Mouse (Mus musculus): ENCODE measurements around the gene Nrtn. TPM values are rescaled to one million over a fixed set of nuclear protein-coding genes. Genes with fewer than 3 reads are reported as not detected.

Nrtn gene
- polyA plus RNA-seq, 1 experiment from 2014 or later: 32.4 TPM

- H3K9ac ChIP-seq (ENCODE audit: low read length): no peak overlapping the region
- ATAC-seq (ENCODE audit: low FRiP score, low TSS enrichment): no peak
- WGBS: 61% methylated on average over 2 of the region's 2 CpGs
- H3K9me3 ChIP-seq (ENCODE audit: control insufficient read depth, low read length): no peaks in the 10 kb centered on the region
- peaks cover 3% of the 10 kb centered on the region; the same call in 1 of the 2 replicates for H3K4me1 ChIP-seq (replicated peaks; ENCODE audit: control insufficient read depth, insufficient read depth)
- no peaks in the 10 kb centered on the region for H3K36me3 ChIP-seq (ENCODE audit: control insufficient read depth, insufficient read depth, low read length)
- H3K4me3 ChIP-seq (ENCODE audit: low read depth, low read length): no peak overlapping the region
- TF ChIP-seq CTCF (IDR thresholded peaks at IDR 0.05; ENCODE audit: low read depth) (no peak), EP300 (optimal IDR thresholded peaks at IDR 0.05) (no peak)
- no peak overlapping the region for H3K4me2 ChIP-seq (replicated peaks; ENCODE audit: low read depth)
- no peak overlapping the region for H3K27ac ChIP-seq (replicated peaks)
- DNase-seq (ENCODE audit: low spot score): no peak
- H3K27me3 ChIP-seq (ENCODE audit: control insufficient read depth, insufficient read depth, low read length): no peaks in the 10 kb centered on the region
Measured at GRCm38 (mm10) chr17:56729656-56730055, 27.7 kb downstream of the Nrtn start.

- 39% methylated on average over 6 of the region's 6 CpGs for WGBS
- no peak for TF ChIP-seq EP300 (optimal IDR thresholded peaks at IDR 0.05)
- TF ChIP-seq CTCF (IDR thresholded peaks at IDR 0.05; ENCODE audit: low read depth): no peak
Measured at GRCm38 (mm10) chr17:56729151-56729550, 28.2 kb downstream of the Nrtn start.

DNA sequence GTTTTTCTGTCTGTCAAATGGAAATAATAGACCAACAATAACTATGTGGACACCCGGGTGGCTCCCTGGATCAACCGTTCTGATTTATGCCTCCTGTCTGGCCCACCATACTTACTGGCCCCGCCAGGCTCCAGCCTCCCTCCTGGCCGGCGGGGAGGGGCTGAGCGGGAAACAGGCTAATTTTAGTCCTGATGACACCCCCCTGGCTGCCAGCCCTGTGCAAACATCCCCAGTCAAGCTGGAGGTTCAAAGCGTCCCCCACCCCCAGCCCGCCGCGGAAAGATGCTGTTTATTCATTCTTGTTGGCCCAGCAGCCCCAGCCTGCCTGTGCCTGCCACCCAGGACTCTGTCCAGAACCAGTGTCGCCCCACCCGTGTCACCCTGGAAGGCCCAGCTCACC, 29.2 kb downstream of the Nrtn start:
- Histone ChIP-seq H3K27me3 (ENCODE audit: control insufficient read depth, insufficient read depth, low read length) (no peaks in the 10 kb centered on the region), H3K4me1 (replicated peaks; ENCODE audit: control insufficient read depth, insufficient read depth) (peaks cover 3% of the 10 kb centered on the region; the same call in 1 of the 2 replicates), H3K9ac (ENCODE audit: low read length) (no peak overlapping the region), H3K27ac (replicated peaks) (peak overlapping the region; percentile 65), H3K4me3 (ENCODE audit: low read depth, low read length) (no peak overlapping the region), H3K4me2 (replicated peaks; ENCODE audit: low read depth) (0 out of 2 replicates have a peak overlapping the region, but pooled peaks have one; percentile 3), H3K36me3 (ENCODE audit: control insufficient read depth, insufficient read depth, low read length) (no peaks in the 10 kb centered on the region; the same call in 1 of the 2 replicates), H3K9me3 (ENCODE audit: control insufficient read depth, low read length) (no peaks in the 10 kb centered on the region)
- TF ChIP-seq CTCF (IDR thresholded peaks at IDR 0.05; ENCODE audit: low read depth): 0 out of 2 replicates have a peak, but pooled peaks have one; percentile 23
- no peak for TF ChIP-seq EP300 (optimal IDR thresholded peaks at IDR 0.05)
- DNase-seq (ENCODE audit: low spot score) (peak; percentile 48), ATAC-seq (ENCODE audit: low FRiP score, low TSS enrichment) (peak; percentile 45; the same call in 1 of the 2 replicates)
- WGBS: 7% methylated on average over 12 of the region's 12 CpGs

More at GRCm38 (mm10) chr17:56729151-56729550, 28.2 kb downstream of the Nrtn start:
- H3K4me3 ChIP-seq (ENCODE audit: low read depth, low read length): no peak overlapping the region
- DNase-seq (ENCODE audit: low spot score) (no peak), ATAC-seq (ENCODE audit: low FRiP score, low TSS enrichment) (no peak)
- no peak overlapping the region for H3K4me2 ChIP-seq (replicated peaks; ENCODE audit: low read depth)
- no peaks in the 10 kb centered on the region for H3K27me3 ChIP-seq (ENCODE audit: control insufficient read depth, insufficient read depth, low read length)
- no peak overlapping the region for H3K9ac ChIP-seq (ENCODE audit: low read length)
- no peak overlapping the region for H3K27ac ChIP-seq (replicated peaks)
- H3K36me3 ChIP-seq (ENCODE audit: control insufficient read depth, insufficient read depth, low read length): no peaks in the 10 kb centered on the region; the same call in 1 of the 2 replicates
- peaks cover 3% of the 10 kb centered on the region; the same call in 1 of the 2 replicates for H3K4me1 ChIP-seq (replicated peaks; ENCODE audit: control insufficient read depth, insufficient read depth)
- H3K9me3 ChIP-seq (ENCODE audit: control insufficient read depth, low read length): no peaks in the 10 kb centered on the region

DNA sequence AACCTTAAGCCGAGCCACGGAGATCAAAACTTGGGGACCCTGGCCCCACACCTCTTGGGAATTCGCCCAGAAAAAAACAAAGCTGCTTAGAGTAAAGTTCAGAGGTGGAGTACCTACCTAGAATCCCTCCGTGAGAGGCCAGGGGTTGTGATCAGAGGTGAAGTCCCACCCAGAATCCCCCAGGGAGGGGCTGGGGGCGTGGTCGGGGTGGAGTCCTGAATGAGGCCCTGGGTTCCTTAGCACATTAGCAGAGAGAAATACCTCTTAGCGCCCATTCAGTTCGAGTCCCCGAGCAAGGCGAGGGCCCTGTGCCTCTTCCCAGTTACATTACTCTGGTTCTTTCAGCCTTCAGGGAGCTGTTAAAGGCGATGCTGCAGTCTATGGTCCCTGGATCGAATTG, 29.7 kb downstream of the Nrtn start:
- TF ChIP-seq CTCF (IDR thresholded peaks at IDR 0.05; ENCODE audit: low read depth) (no peak), EP300 (optimal IDR thresholded peaks at IDR 0.05) (no peak)
- Histone ChIP-seq H3K36me3 (ENCODE audit: control insufficient read depth, insufficient read depth, low read length) (no peaks in the 10 kb centered on the region; the same call in 1 of the 2 replicates), H3K4me3 (ENCODE audit: low read depth, low read length) (no peak overlapping the region), H3K27me3 (ENCODE audit: control insufficient read depth, insufficient read depth, low read length) (no peaks in the 10 kb centered on the region), H3K4me2 (replicated peaks; ENCODE audit: low read depth) (0 out of 2 replicates have a peak overlapping the region, but pooled peaks have one; percentile 3), H3K9me3 (ENCODE audit: control insufficient read depth, low read length) (no peaks in the 10 kb centered on the region), H3K9ac (ENCODE audit: low read length) (peak overlapping the region; percentile 18; the same call in 1 of the 2 replicates), H3K4me1 (replicated peaks; ENCODE audit: control insufficient read depth, insufficient read depth) (peaks cover 3% of the 10 kb centered on the region; the same call in 1 of the 2 replicates), H3K27ac (replicated peaks) (peak overlapping the region; percentile 65)
- ATAC-seq (ENCODE audit: low FRiP score, low TSS enrichment) (no peak), DNase-seq (ENCODE audit: low spot score) (no peak)
- 11% methylated on average over 12 of the region's 12 CpGs for WGBS

DNA sequence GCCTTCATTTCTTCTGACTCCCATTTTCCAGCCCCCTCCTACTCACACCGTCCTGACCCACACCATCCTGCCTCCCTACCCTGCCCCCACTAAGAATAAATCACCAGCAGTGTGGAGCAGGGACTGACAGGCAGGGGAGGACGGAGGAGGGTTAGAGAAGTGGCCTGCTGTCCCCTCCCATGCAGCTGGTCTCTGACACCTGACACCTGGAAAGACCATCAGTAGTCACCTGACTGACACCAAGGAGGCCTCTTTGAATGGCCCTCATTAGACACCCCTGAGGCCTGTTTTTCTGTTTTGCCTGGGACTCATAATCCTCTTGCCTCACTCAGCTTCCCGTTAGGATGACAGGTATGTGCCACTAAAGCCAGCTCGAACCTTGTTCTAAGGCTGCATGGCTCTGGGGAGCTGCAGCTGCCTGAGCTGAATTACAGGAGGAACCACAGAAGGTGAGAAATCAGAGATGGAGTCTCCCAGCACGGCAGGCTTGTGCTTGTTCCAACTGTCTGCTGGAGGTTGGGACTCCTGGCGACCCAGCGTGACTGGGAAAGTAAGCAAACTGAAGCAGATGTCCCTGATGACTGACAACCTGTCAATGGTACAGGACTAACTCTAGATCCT, 30.2 kb downstream of the Nrtn start:
- H3K9ac ChIP-seq (ENCODE audit: low read length): no peak overlapping the region
- ATAC-seq (ENCODE audit: low FRiP score, low TSS enrichment) (no peak), DNase-seq (ENCODE audit: low spot score) (no peak)

More for the DNA sequence above, 30.2 kb downstream of the Nrtn start:
- peaks cover 3% of the 10 kb centered on the region; the same call in 1 of the 2 replicates for H3K4me1 ChIP-seq (replicated peaks; ENCODE audit: control insufficient read depth, insufficient read depth)
- H3K4me3 ChIP-seq (ENCODE audit: low read depth, low read length): no peak overlapping the region
- H3K27me3 ChIP-seq (ENCODE audit: control insufficient read depth, insufficient read depth, low read length): no peaks in the 10 kb centered on the region
- WGBS: 26% methylated on average over 7 of the region's 7 CpGs
- no peak overlapping the region for H3K4me2 ChIP-seq (replicated peaks; ENCODE audit: low read depth)
- no peaks in the 10 kb centered on the region for H3K9me3 ChIP-seq (ENCODE audit: control insufficient read depth, low read length)
- TF ChIP-seq CTCF (IDR thresholded peaks at IDR 0.05; ENCODE audit: low read depth): no peak
- TF ChIP-seq EP300 (optimal IDR thresholded peaks at IDR 0.05): no peak
- peaks cover 3% of the 10 kb centered on the region; the same call in 1 of the 2 replicates for H3K36me3 ChIP-seq (ENCODE audit: control insufficient read depth, insufficient read depth, low read length)
- H3K27ac ChIP-seq (replicated peaks): peak overlapping the region; percentile 65
